Mouse (Mus musculus): ENCODE results near the gene Colgalt1. TPM values are rescaled to one million over a fixed set of nuclear protein-coding genes. Genes with fewer than 3 reads are reported as not detected.
A peak's percentile ranks its signal among the peaks of the same experiment; 100 is the strongest.

Colgalt1 gene
- total and polyA plus RNA-seq, 3 experiments: 72.0 to 85.3 (median 73.7) TPM

DNA sequence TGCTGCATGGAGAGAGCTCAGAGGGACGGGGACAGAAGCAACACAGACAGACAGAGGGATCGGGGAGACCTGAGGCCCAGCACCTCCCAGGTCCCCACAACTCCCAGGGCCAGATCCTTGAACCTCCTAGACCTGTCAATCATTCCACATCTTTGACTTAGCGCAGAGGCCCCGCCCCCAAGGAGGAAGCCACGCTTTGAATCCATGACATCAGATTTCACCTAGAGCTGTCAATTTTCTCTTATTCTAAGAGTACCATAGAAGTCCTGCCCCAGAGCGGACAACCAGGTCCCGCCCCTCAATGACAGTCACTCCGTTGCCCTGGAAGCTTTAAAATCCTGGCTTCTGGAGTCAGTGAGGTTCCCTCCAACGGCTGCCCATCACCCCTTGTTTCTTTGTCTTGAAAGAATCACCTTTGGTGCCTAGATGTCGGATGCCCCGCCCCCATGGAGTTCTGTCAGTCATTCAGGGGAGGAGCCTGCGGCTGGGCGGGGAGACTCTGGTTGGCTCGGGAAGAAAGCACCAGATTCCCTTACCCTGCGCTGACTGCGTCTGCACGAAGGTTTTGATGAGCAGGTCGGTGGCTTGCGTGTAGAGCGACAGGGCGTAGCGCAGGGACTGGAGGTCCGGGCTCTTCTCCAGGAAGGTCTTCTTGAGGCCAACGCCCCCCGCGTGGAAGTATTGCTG lies 23.3 kb downstream of the Colgalt1 start:
- peak overlapping the region; percentile 88 for H3K4me2 ChIP-seq (ENCODE audit: insufficient read depth, low read depth, poor library complexity, severe bottlenecking)
- H3K36me3 ChIP-seq (replicated peaks in 1 of 2; ENCODE audit: control insufficient read depth in 1 of 2, insufficient read depth in 1 of 2, low read length in 1 of 2): peaks cover 5 to 16% of the 10 kb centered on the region in 2 experiments
- peaks cover 30 to 82% of the 10 kb centered on the region in 2 experiments for H3K4me1 ChIP-seq (ENCODE audit: control insufficient read depth in 1 of 2, insufficient read depth in 2 of 2)
- in situ Hi-C loops (cut with MboI; ENCODE audit: low pct_ligation_motif_present, low pct_unique_long_range_greater_than_20kb, low sequenced_read_pairs): loop anchor here (5.0 kb wide), 1 partner anchor 72 kb away; no protein-coding TSS in a partner anchor
- peak overlapping the region; percentile 53 to 64 (median 58) for H3K4me3 ChIP-seq (replicated peaks in 1 of 3; ENCODE audit: low read depth in 2 of 3, low read length in 2 of 3, poor library complexity in 1 of 3)
- peak; percentile 96 for DNase-seq (ENCODE audit: extremely low read depth)
- peak; percentile 69 for TF ChIP-seq NRF1 (IDR thresholded peaks at IDR 0.05; ENCODE audit: low read depth, low read length)
- 0 out of 2 replicates have a peak, but pooled peaks have one; percentile 31 for TF ChIP-seq TCF12 (IDR thresholded peaks at IDR 0.05; ENCODE audit: low read depth, low read length)
- TF ChIP-seq MAX (IDR thresholded peaks at IDR 0.05; ENCODE audit: low read length): peak; percentile 33; the same call in 1 of the 2 replicates
- TF ChIP-seq POLR2A (IDR thresholded peaks at IDR 0.05; ENCODE audit: low read depth, low read length): no peak; the same call in 1 of the 2 replicates
- peak; percentile 44; the same call in 1 of the 2 replicates for TF ChIP-seq CHD2 (IDR thresholded peaks at IDR 0.05; ENCODE audit: low read length)
- TF ChIP-seq NELFE (IDR thresholded peaks at IDR 0.05; ENCODE audit: low read depth, low read length): 0 out of 2 replicates have a peak, but pooled peaks have one; percentile 57
- peak; percentile 66 for TF ChIP-seq SIN3A (IDR thresholded peaks at IDR 0.05; ENCODE audit: low read length)
- TF ChIP-seq ELF1 (IDR thresholded peaks at IDR 0.05; ENCODE audit: low read depth, low read length): peak; percentile 8; the same call in 1 of the 2 replicates
- TF ChIP-seq SMC3 (IDR thresholded peaks at IDR 0.05; ENCODE audit: low read depth, low read length): no peak
- H3K79me2 ChIP-seq (replicated peaks; ENCODE audit: control insufficient read depth, extremely low read depth, insufficient read depth, poor library complexity, severe bottlenecking): no peaks in the 10 kb centered on the region
- dilution Hi-C loops (cut with MboI; ENCODE audit: extremely low pct_ligation_motif_present, extremely low pct_unique_long_range_greater_than_20kb, low sequenced_read_pairs): no loop called here
- peaks cover 10% of the 10 kb centered on the region for H3K9me3 ChIP-seq (replicated peaks; ENCODE audit: low read length)
- 0 out of 2 replicates have a peak overlapping the region, but pooled peaks have one; percentile 17 for H3K9ac ChIP-seq (ENCODE audit: insufficient read depth, low read depth)
- H3K27me3 ChIP-seq (replicated peaks): no peaks in the 10 kb centered on the region
- peak overlapping the region; percentile 16; the same call in 1 of the 2 replicates for H3K27ac ChIP-seq (ENCODE audit: insufficient read depth, low read depth)

DNA sequence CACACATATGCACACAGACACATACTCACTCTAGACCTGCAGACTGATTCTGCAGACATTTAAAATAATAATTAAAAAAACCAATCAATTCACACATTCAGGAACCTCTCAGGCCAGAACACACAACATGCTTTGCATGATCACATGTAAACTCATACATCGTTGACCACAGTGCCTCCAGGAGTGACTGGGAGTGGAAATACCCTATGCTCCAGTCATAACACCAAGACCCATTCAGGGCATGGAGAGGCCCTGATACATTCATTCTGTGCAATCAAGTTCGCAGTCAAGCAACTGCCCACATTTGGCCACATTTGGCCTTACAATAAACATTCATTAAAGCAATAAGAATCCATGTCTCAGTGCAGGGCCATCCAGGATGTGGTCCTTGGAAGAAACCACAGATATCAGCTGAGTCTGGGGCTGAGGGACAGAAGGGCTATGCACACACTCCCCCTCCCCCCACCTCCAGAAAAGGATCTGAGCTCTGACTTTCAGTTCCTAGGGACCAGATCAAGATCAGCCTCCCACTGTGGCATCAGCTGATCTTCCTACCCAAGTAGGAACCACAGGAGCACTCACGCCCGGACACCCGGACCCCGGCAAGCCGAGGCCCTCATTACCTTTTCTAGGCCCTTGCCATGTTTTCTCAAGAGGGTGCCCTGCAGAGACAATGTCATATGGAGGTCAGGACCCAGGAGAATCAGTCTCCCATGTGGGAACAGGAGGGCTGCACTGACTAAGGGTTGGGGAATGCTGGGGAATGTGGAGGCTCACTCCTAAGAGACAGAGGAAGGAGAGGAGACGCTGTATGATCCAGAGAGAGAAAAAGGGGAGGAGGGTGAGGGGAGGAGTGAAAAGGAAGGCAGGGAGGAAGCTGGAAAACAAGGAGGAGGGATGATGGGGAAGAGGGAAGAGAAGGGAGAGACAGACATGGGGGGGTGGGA lies 26.6 kb downstream of the Colgalt1 start:
- in situ Hi-C loops (cut with MboI; ENCODE audit: low pct_ligation_motif_present, low pct_unique_long_range_greater_than_20kb, low sequenced_read_pairs) (no loop called here), dilution Hi-C loops (cut with MboI; ENCODE audit: extremely low pct_ligation_motif_present, extremely low pct_unique_long_range_greater_than_20kb, low sequenced_read_pairs) (no loop called here)
- H3K9me3 ChIP-seq (replicated peaks; ENCODE audit: low read length): no peaks in the 10 kb centered on the region
- DNase-seq (ENCODE audit: extremely low read depth): peak; percentile 62
- peak overlapping the region in 1 of 3 experiments; percentile 41 for H3K4me3 ChIP-seq (replicated peaks in 1 of 3; ENCODE audit: low read depth in 2 of 3, low read length in 2 of 3, poor library complexity in 1 of 3)
- no peaks in the 10 kb centered on the region for H3K36me3 ChIP-seq (replicated peaks in 1 of 2; ENCODE audit: control insufficient read depth in 1 of 2, insufficient read depth in 1 of 2, low read length in 1 of 2)
- no peak for TF ChIP-seq PAX5 (IDR thresholded peaks at IDR 0.05; ENCODE audit: low read length)
- no peak for TF ChIP-seq MYC (IDR thresholded peaks at IDR 0.05; ENCODE audit: low read depth, low read length)
- no peak for TF ChIP-seq JUND (conservative IDR thresholded peaks at IDR 0.05; ENCODE audit: low read depth, low read length)
- no peak for TF ChIP-seq E2F4 (IDR thresholded peaks at IDR 0.05; ENCODE audit: insufficient replicate concordance, low read depth, low read length)
- TF ChIP-seq POLR2AphosphoS2 (IDR thresholded peaks at IDR 0.05; ENCODE audit: low read depth, low read length): no peak
- no peak for TF ChIP-seq ZNF384 (IDR thresholded peaks at IDR 0.05; ENCODE audit: low read depth, low read length)
- no peak; the same call in 1 of the 2 replicates for TF ChIP-seq JUN (IDR thresholded peaks at IDR 0.05; ENCODE audit: insufficient read depth, low read depth, low read length)
- peak; percentile 75 for TF ChIP-seq BHLHE40 (IDR thresholded peaks at IDR 0.05; ENCODE audit: low read depth, low read length)
- 0 out of 2 replicates have a peak, but pooled peaks have one; percentile 36 for TF ChIP-seq TCF12 (IDR thresholded peaks at IDR 0.05; ENCODE audit: low read depth, low read length)
- no peak for TF ChIP-seq RAD21 (IDR thresholded peaks at IDR 0.05; ENCODE audit: low read depth, low read length)
- TF ChIP-seq NRF1 (IDR thresholded peaks at IDR 0.05; ENCODE audit: low read depth, low read length): no peak
- no peak for TF ChIP-seq ZKSCAN1 (IDR thresholded peaks at IDR 0.05; ENCODE audit: borderline replicate concordance, low read depth, low read length)
- TF ChIP-seq ETS1 (conservative IDR thresholded peaks at IDR 0.05; ENCODE audit: low read depth, low read length): peak; percentile 37; the same call in 1 of the 2 replicates
- peak; percentile 82 for TF ChIP-seq IRF4 (IDR thresholded peaks at IDR 0.05; ENCODE audit: low read depth, low read length)
- TF ChIP-seq MAX (IDR thresholded peaks at IDR 0.05; ENCODE audit: low read length): peak; percentile 26; the same call in 1 of the 2 replicates
- no peak for TF ChIP-seq SMC3 (IDR thresholded peaks at IDR 0.05; ENCODE audit: low read depth, low read length)
- 0 out of 2 replicates have a peak, but pooled peaks have one; percentile 14 for TF ChIP-seq RCOR1 (conservative IDR thresholded peaks at IDR 0.05; ENCODE audit: low read depth, low read length)
- no peak for TF ChIP-seq MXI1 (IDR thresholded peaks at IDR 0.05; ENCODE audit: low read depth, low read length)
- no peak for TF ChIP-seq USF1 (IDR thresholded peaks at IDR 0.05; ENCODE audit: low read depth, low read length)
- peak; percentile 26; the same call in 1 of the 2 replicates for TF ChIP-seq SIN3A (IDR thresholded peaks at IDR 0.05; ENCODE audit: low read length)
- TF ChIP-seq UBTF (IDR thresholded peaks at IDR 0.05; ENCODE audit: low read depth, low read length): no peak
- peak; percentile 47; the same call in 1 of the 2 replicates for TF ChIP-seq CHD2 (IDR thresholded peaks at IDR 0.05; ENCODE audit: low read length)
- TF ChIP-seq EP300 (IDR thresholded peaks at IDR 0.05; ENCODE audit: low read length): peak; percentile 69
- no peak overlapping the region for H3K27ac ChIP-seq (ENCODE audit: insufficient read depth, low read depth)
- peaks cover 34 to 72% of the 10 kb centered on the region in 2 experiments for H3K4me1 ChIP-seq (ENCODE audit: control insufficient read depth in 1 of 2, insufficient read depth in 2 of 2)
- no peaks in the 10 kb centered on the region for H3K79me2 ChIP-seq (replicated peaks; ENCODE audit: control insufficient read depth, extremely low read depth, insufficient read depth, poor library complexity, severe bottlenecking)
- H3K4me2 ChIP-seq (ENCODE audit: insufficient read depth, low read depth, poor library complexity, severe bottlenecking): no peak overlapping the region
- no peak overlapping the region for H3K9ac ChIP-seq (ENCODE audit: insufficient read depth, low read depth)
- H3K27me3 ChIP-seq (replicated peaks): no peaks in the 10 kb centered on the region

Measured in CH12.LX (cell line).